Mouse (Mus musculus): ENCODE measurements around the gene Hsdl2.
"Not testable (repeated sequence)": the region's sequence is repeated elsewhere in the genome, so short reads cannot be mapped to it uniquely, and the experiment has no call there.

Hsdl2 gene

GRCm38 (mm10) chr4:59564128-59564527, 17.2 kb upstream of the Hsdl2 start:
- no peak for DNase-seq (ENCODE audit: extremely low spot score, low read depth, low spot score)

GRCm38 (mm10) chr4:59565571-59566188, 15.7 kb upstream of the Hsdl2 start:
- no peak for DNase-seq (ENCODE audit: extremely low spot score, low read depth, low spot score)

- no peak for DNase-seq (ENCODE audit: extremely low spot score, low read depth, low spot score)
These were observed 13.6 kb upstream of the Hsdl2 start for GRCm38 (mm10) chr4:59567576-59568260.

- DNase-seq (ENCODE audit: extremely low spot score, low read depth, low spot score) = peak; percentile 87
These were observed 11.8 kb upstream of the Hsdl2 start for GRCm38 (mm10) chr4:59569538-59569937.

- not testable (repeated sequence) for DNase-seq (ENCODE audit: extremely low spot score, low read depth, low spot score)
These were observed 10.8 kb upstream of the Hsdl2 start for GRCm38 (mm10) chr4:59570519-59570918.

GRCm38 (mm10) chr4:59572521-59573118, 8.7 kb upstream of the Hsdl2 start:
- DNase-seq (ENCODE audit: extremely low spot score, low read depth, low spot score) = no peak

GRCm38 (mm10) chr4:59575184-59575958, 6.0 kb upstream of the Hsdl2 start:
- no peak for DNase-seq (ENCODE audit: extremely low spot score, low read depth, low spot score)

GRCm38 (mm10) chr4:59580495-59581281, 675 bp upstream of the Hsdl2 start:
- DNase-seq (ENCODE audit: extremely low spot score, low read depth, low spot score) = peak; percentile 64

GRCm38 (mm10) chr4:59582186-59582585, 823 bp downstream of the Hsdl2 start:
- no peak for DNase-seq (ENCODE audit: extremely low spot score, low read depth, low spot score)

- DNase-seq (ENCODE audit: extremely low spot score, low read depth, low spot score) = no peak
These were observed 3.7 kb downstream of the Hsdl2 start for GRCm38 (mm10) chr4:59585097-59585496.

GRCm38 (mm10) chr4:59587215-59587871, 6.0 kb downstream of the Hsdl2 start:
- DNase-seq (ENCODE audit: extremely low spot score, low read depth, low spot score) = no peak

GRCm38 (mm10) chr4:59587872-59588226, 6.5 kb downstream of the Hsdl2 start:
- DNase-seq (ENCODE audit: extremely low spot score, low read depth, low spot score) = no peak

- no peak for DNase-seq (ENCODE audit: extremely low spot score, low read depth, low spot score)
These were observed 13.3 kb downstream of the Hsdl2 start for GRCm38 (mm10) chr4:59594614-59595013.

- DNase-seq (ENCODE audit: extremely low spot score, low read depth, low spot score) = no peak
These were observed 15.2 kb downstream of the Hsdl2 start for GRCm38 (mm10) chr4:59596556-59596955.

- no peak for DNase-seq (ENCODE audit: extremely low spot score, low read depth, low spot score)
These were observed 21.3 kb downstream of the Hsdl2 start for GRCm38 (mm10) chr4:59602704-59603103.

GRCm38 (mm10) chr4:59604892-59605291, 23.5 kb downstream of the Hsdl2 start:
- DNase-seq (ENCODE audit: extremely low spot score, low read depth, low spot score) = no peak

- DNase-seq (ENCODE audit: extremely low spot score, low read depth, low spot score) = no peak
These were observed 24.1 kb downstream of the Hsdl2 start for GRCm38 (mm10) chr4:59605501-59605900.

GRCm38 (mm10) chr4:59610411-59610810, 29.0 kb downstream of the Hsdl2 start:
- DNase-seq (ENCODE audit: extremely low spot score, low read depth, low spot score) = no peak

GRCm38 (mm10) chr4:59614986-59615385, 33.6 kb downstream of the Hsdl2 start:
- DNase-seq (ENCODE audit: extremely low spot score, low read depth, low spot score) = no peak

- no peak for DNase-seq (ENCODE audit: extremely low spot score, low read depth, low spot score)
These were observed 38.4 kb downstream of the Hsdl2 start for GRCm38 (mm10) chr4:59619611-59620245.
